Mouse (Mus musculus) heart, postnatal 0 days (tissue): Measurements from ENCODE around the gene Dcaf10.
"Not testable (repeated sequence)": the region's sequence is repeated elsewhere in the genome, so short reads cannot be mapped to it uniquely, and the experiment has no call there.

Experiments used
- CTCF ChIP-seq: IDR thresholded peaks from 2 replicates; pipeline ENCODE4 v1.5.1; 2016; ENCODE audit warnings: antibody characterized with exemption, control low read depth, low read depth
- EP300 ChIP-seq: IDR thresholded peaks from 2 replicates; pipeline ENCODE4 v1.6.1; 2016; ENCODE audit warnings: antibody characterized with exemption, low read depth

GRCm38 (mm10) chr4:45396211-45396610 lies 54.3 kb downstream of the Dcaf10 start:
- TF ChIP-seq CTCF, EP300: not testable (repeated sequence)
